Mouse (Mus musculus) layer of hippocampus, adult 8-10 months (tissue): Measurements from ENCODE around the gene Kif21b. TPM values are rescaled to one million over a fixed set of nuclear protein-coding genes. Genes with fewer than 3 reads are reported as not detected.

ENCODE experiments used
- DNase-seq, 2 experiments: peaks; one replicate each; pipeline ENCODE4 v3.0.0; 2022; ENCODE audit warnings: low spot score in 2 of 2
- total RNA-seq, 4 experiments: library from RNA; stranded (reverse); gene quantifications; 2 replicates each; pipeline ENCODE4 v1.2.4; 2022

The Kif21b gene
- total RNA-seq, 4 experiments from 2014 or later = 42.0 to 44.3 (median 42.9) TPM

DNA sequence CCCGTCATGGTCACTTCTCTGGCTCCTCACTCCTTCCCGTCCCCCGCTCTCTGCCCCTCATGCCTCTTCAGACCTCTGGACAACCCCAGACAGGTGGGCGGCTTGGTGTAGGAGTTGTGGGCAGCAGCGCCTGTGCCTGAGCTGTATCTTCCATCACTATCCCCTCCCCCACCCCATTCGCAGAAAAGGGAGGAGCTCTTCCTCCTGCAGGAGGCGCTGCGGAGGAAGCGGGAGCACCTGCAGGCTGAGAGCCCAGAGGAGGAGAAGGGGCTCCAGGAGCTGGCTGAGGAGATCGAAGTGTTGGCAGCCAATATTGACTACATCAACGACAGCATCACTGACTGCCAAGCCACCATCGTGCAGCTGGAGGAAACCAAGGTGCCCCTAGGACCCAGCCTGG lies 28.6 kb downstream of the Kif21b start:
- DNase-seq = no peak

DNA sequence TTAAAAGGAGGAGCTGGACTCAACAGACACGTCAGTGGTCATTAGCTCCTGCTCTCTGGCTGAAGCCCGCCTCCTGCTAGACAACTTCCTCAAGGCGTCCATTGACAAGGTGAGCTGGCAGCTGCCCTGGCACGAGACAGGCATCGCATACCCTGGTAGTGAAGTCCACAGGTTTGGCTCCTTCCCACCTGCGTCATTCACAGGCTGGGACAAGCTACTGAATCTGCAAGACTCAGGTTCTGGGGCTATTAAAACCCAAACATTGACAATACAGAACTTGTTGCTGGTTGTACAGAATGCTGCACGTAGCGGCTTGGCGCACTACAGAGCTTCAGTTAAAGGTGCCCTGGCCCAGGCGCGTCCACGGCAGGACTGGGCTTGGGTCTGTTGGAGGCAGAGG lies 29.1 kb downstream of the Kif21b start:
- DNase-seq = no peak

DNA sequence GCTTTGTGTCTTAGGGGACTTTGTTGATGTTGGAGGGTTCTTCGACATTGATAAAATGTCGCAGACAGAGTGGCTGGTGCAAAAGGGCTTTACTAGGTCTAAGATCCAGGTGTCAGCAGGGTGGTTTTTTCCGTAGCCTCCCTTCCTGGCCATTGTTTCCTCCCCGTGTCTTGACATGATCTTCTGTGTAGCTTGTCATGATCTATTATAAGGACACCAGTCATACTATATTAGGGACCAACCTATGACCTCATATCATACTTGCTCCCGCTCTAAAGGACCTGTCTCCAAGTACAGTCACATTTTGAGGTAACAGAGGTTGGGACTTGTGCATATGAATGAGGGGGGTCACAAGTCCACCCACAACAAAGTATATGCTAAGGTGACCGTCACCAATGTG lies 29.7 kb downstream of the Kif21b start:
- no peak for DNase-seq

DNA sequence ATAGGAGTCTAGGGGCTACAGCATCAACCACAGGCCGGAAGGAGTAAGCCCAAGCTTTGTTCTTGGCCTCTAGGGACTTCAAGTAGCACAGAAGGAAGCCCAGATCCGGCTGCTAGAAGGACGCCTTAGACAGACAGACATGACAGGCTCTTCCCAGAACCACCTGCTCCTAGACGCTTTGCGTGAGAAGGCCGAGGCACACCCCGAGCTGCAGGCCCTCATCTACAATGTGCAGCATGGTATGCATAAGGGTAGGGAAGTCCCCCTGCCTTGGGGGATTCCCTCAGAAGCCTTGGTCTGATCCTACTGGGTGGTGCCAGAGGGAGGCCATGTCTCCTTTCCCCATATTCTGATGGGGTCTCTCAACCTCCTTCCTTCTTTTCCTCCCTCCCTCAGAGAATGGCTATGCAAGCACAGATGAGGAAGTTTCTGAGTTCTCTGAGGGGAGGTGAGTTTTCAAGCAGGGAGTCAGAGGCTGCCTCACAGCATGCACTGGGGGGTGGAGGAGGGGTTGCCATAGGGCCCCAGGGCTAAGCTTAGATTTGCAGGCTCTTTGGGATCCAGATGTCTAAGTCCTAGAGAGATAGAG lies 30.2 kb downstream of the Kif21b start:
- no peak for DNase-seq

DNA sequence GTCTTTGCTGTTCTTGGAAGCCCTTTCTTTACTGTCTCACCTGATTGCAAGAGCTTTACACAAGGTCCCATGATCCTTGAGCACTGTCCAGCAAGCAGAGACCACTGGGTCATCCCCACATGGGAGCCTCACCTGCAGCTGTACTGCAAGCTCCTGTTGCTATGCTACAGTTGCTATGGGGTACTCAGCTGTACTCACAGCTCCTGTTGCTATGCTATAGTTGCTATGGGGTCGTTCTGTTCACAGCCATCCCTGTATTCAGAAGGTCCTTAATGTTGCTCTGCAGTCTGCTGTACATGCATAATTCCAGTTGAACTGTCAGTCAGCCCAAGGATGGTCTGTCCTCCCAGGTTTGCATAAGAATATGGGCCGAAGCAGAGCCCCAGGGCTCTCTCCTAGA lies 34.2 kb downstream of the Kif21b start:
- no peak for DNase-seq

DNA sequence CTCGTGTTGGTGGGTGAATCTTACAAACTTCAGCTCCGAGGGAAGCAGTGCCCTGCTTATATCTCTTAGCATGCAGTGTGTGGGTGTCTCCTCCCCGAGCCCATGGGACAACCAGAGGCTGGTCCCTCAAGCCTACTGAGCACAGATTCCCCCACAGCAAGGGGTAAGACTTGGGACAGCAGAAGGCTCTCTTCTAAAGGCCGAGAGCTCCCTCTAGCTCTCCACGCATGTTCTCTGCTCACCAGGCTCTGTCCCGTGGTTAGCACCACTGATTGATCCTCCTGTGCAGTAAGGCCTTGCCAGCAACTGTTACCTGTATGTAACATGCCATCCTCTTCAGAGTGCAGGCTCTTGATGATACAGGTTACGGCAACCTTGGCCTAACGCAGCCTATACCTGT lies 36.5 kb downstream of the Kif21b start:
- peak in 1 of 2 experiments; percentile 61 for DNase-seq

DNA sequence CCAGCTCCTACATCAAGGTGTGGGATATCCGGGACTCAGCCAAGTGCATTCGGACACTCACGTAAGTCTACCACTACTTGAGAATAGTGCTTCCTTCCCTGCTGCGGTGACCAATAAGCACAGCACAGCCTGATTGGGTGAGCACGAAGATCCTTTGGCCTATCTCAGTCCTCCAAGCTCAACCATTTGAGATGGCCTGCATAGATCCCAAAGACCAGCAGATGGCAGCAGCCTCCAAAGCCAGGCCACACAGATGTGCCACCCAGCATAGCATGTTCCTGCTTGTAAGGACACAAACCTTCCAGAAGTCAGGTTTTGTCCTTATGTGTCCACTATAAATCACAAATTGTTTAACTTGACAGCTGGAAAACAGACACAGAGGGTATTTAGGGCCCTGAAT lies 38.9 kb downstream of the Kif21b start:
- peak; percentile 61 to 79 for DNase-seq

DNA sequence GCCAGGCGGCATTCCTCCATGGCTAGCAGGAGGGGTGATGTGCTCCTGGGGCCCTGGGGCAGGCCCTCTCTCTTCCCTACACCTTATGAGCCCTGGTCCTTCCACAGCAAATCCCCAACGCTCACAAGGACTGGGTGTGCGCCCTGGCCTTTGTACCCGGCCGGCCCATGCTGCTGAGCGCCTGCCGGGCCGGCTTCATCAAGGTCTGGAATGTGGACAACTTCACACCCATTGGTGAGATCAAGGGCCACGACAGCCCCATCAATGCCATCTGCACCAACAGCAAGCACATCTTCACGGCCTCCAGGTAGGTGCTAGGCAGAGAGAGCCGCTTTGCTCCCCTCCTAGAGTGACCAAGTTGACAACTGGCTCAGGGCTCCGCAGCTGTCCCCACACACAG lies 41.5 kb downstream of the Kif21b start:
- no peak for DNase-seq

DNA sequence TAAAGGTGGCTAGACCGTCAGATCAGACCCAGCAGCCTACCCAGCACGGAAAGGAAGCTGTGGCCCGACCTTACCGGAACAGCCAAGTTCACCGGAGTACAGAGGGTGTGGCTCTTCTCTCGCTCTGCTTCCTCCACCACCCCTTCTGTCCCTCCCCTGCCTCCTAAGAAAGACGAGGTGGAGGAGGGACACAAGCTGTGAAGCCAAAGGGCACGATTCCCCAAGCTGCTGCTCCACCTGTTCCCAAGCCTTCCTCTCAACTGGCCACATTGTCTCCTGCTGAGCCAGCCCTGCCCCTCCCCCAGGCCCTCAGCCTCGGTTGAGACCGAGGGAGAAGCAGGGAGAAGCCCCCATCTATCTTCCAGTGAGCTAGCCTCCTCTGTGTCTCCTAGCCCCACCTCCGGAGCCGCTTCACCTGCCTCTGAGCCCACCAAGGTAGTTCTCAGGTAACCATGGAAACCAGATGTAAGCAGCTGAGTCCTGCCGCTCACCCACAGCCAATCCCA lies 43.0 kb downstream of the Kif21b start:
- DNase-seq = no peak

DNA sequence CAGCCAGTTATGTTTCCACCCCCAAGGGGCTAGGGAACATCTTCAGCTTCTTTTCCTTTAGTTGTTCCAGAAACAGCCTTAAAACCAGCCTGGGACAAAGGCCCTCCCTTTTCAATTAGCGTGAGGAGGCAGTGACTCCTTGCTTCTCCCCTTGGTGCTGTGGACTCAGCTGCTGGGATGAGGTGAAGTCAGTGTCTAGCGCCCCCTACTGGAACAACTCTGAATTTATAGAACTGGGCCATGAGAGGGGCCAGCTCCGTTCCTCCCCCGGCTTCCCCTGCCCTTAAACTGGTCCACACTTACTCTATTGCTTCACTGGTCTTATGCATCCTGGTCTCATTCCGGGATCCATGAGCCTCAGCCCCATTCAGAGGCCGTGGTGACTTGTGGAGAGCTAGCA lies 44.0 kb downstream of the Kif21b start:
- DNase-seq = peak in 1 of 2 experiments; percentile 56

DNA sequence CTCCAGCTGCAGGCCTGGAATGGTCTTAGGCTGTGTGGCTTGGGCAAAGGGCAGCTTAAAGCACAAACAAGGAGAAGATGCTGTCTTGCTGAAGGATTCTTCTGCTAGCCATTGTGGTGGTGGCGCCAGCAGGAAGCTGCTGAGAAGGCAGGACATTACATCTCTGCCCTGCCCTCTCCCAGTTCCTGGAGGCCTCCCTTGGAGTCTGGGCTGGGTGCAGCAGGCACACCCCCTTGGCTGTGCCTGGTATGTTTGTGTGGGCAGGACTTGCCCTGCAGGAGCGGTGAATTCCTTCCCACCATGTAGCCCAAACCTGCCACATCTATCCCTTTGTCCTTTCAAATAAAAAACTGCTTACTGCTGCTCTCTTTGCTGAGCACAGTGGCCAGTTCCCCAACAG lies 45.9 kb downstream of the Kif21b start:
- no peak for DNase-seq

DNA sequence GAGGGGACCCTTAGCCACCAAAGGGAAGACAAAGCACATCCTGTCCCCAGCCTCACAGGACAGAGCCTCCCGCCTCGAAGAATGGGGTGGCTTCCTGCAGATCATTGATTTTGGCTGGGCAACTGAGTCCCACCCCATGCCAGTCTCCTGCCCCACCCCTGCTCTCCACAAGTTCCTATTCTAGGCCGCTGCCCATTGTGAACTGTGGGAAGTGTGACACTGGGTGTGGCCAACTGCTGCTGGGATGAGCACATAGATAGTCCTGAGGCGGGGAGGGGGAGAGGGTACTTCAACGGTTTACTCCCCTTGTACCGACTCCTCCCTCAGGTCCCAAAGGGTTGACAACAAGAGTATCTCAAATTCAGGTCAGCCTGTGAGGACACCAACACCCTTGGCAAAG lies 47.6 kb downstream of the Kif21b start:
- no peak for DNase-seq

DNA sequence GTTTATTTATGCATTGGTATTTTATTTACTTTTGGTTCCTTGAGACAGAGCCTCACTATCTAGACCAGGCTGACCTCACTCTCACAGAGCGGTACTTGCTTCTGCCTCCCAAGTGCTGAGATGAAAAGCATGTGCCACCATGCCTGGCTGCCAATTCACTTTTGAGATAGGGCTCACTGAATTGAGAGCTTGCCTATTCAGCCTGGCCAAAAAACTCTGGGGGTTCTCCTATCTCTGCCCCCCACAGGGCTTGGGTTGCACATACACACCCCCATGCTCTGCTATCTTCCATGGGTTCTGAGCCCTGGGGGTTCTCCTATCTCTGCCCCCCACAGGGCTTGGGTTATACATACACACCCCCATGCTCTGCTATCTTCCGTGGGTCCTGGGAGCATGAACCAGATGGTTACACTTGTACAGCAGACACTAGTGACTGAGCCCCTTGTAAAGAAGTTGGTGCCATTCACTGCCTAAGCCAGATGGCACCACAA lies 48.4 kb downstream of the Kif21b start:
- no peak for DNase-seq

DNA sequence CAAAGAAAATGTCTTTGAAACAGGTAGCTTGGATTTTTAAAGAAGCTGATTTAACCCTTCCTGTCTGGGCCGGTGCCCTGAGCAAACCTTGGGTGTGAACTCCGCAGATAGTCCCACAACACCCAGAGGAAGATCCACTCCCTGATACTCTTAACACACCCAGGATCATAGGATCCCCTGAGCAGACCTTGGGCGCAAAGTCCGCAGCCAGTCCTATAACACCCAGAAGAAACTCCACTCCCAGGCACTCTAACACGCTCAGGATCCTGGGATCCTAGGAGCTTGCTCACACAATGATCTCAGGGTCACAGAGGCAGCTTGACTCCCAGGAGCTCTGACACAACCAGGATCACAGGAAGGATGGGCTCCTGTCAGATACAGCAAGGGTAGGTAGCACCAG lies 58.8 kb downstream of the Kif21b start:
- DNase-seq = no peak

DNA sequence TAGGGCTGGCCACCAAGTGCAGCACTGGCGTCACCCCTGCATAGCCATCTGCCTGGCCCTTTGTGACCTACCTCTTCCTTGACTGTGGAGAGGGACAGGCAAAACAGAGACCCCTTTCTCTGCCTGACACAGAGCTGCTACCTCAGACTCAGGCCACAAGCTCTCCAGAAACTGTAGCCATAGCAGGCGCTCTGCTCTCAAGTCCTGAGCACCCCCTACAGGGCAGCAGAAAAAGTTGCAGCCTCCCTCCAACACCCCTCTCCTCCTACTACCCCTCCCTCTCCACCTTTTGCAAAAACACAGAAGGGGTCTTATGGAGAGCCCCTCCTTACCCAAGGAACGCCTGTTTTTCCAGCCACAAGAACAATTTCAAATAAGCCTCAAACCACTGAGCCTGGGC lies 81.6 kb downstream of the Kif21b start, which contains the start of gene Mroh3:
Gene Mroh3, minus strand, starts transcription at position 26 of the 400 bp plus-strand sequence.
- no peak for DNase-seq

DNA sequence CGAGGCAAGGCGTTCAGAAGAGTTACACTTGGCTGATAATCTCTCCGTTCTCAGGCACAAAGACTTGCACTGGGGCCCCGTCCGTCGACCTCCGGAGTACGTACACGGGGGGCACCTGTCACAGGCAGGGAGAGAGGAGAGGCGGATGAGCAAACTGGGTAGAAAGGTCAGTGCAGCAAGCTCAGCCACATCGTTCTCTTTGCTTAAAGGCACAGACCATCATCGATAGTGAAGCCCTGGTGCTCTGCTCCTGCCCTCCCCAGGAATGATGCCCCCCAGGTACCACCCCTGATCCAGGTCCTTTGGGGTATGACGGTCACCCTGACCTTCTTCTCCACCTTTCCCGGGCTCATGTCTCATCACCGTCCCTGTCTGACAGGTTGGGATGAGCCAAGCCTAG lies 83.1 kb downstream of the Kif21b start:
- no peak for DNase-seq

DNA sequence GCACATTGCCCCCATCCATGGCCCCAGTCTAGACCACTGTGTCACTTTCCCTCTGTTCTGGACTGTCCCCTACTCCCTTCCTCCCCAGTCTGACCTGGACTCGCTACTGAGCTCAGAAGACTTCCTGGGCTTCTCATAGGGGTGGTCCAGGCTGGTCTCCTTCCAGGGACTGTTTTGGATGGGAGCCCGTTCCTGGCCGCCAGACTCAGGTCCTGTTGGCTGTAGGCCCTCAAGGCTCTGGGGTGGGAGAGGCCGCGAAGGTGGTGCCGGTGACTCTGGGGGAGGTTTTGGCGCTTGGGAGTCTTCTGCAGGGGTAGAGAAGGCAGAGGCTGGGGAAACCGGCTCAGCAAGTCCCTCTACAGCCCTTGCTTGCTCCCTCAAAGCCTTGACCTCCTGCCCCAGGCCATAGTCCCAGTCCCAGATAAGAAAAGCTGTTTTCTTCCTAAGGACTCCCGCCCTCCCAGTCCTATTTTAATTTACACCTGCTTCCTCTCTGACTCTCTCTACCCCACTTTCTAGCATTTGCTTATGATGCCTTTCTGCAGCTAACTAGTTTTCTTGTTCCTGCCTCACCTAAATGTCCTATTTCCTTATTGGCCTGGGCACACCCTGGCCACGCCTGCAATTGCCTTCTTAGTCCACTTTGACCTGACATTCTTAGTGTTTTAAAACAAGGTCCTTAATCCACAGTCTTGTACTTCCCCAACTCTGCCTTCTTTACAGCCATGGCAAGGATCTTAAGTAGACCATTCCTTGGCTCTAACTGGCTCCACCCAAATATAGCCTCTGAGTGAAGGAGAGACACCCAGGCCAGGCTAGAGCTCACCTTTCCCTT lies 89.1 kb downstream of the Kif21b start:
- DNase-seq = no peak

DNA sequence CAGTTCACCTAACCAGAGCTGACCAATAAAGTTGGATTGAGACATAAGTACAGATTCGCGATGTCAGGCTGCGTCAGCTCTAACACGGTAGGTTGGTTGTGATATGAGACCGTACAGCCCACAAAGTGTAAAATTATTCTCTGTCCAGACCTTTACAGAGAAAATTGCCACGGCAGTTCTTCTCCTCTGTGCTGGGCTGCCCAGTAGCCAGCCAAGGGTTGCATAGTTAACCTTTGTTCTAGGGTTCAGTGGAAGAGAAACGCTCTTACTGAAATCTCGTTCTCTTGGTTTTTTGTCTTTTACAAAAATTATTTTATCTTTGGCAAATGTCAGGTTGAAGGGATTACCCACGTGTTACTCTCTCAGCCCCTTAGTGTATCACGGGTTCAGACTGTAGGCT lies 91.2 kb downstream of the Kif21b start:
- no peak for DNase-seq

DNA sequence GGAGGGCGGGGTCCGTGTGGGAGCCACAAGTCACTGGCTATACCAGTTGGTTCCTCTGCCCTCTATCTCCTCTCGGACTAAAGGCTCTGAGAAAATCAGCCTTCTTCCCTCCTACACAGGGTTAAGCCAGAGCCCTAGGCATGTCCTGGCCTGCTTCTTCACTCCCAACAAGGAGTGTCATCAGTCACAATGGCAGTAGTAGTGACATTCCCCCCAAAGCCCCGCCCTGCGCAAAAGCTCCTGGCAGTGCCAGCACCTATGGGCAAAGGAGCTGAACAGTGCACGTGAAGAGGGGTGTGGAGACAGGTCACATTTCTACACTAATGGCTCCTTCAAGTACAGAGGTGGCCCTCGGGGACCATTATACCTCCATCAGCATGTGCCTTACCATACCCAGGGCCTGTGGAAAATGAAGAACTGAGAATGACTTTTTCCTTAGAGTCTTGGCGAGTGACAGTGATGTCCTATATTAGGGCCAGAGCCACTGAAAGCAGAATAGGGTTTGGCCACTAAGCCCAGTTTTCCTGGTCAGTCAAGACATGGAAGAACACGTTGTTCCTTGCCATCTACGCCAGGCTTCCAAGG lies 92.7 kb downstream of the Kif21b start:
- no peak for DNase-seq

DNA sequence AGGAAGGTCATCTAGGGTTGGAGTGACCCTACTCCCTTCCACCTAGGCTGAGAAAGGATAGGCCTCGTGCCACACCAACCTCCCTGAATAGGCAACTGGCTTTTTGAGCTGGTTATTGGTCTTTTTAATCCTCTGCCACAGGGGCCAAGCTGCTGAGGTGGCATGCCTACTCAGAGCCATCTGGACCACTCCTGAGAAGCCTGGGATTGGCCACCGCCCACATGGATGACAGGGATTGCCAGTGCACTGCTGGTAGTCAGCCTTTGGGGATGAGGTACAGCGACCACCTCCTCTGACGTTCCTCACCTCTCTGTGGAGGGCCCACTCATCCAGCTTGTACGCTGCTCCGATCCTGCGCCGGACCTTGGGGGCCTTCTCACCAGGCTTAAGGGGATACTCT lies 94.7 kb downstream of the Kif21b start:
- no peak for DNase-seq

DNA sequence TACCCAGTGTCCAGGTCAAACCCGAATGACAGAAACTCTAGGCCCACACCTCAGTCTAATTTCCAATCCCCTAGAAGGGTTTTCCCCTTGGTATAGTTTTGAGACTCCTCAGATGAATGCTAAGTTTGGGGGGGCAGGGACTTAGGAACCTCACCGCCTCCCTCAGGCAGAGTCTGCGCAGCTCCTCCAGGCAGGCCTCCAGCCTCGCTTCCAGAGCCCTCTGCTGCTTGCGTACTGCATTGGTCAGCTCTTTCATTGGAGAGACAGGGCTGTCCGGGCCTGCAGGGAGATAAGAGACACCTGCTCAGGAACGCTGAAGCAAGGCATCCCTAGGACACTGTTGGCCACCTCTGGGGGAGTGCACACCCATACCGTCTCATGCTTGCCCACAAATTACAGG lies 95.4 kb downstream of the Kif21b start:
- no peak for DNase-seq
